Mouse (Mus musculus) lung, postnatal 0 days (tissue): ENCODE measurements around the gene Fcna.

ENCODE experiments used
- CTCF ChIP-seq: IDR thresholded peaks from 2 replicates; pipeline ENCODE4 v1.5.1; 2016; ENCODE audit warnings: antibody characterized with exemption, mild to moderate bottlenecking
- EP300 ChIP-seq: IDR thresholded peaks from 2 replicates; pipeline ENCODE4 v1.6.1; 2016; ENCODE audit warnings: antibody characterized with exemption, mild to moderate bottlenecking, control low read depth

GRCm38 (mm10) chr2:25621229-25622200 lies 6.3 kb downstream of the Fcna start, which contains the start of gene Tmem141:
- TF ChIP-seq EP300 (no peak), CTCF (peak; percentile 80)
